Mouse (Mus musculus) limb, embryonic 15.5 days (tissue): ENCODE data around the gene Itpr2. TPM values are rescaled to one million over a fixed set of nuclear protein-coding genes. Genes with fewer than 3 reads are reported as not detected.

Source experiments
- ATAC-seq: fragments of 200-750 bp; cut with Nextera tagmentation; 2 replicates; pipeline ENCODE4 v1.8.0; 2017; ENCODE audit warnings: low read depth, moderate TSS enrichment; ENCODE audit not compliant: insufficient number of reproducible peaks, low FRiP score, low TSS enrichment
- H3K27ac ChIP-seq: fragments of 300-500 bp; sonication (generic); 2 replicates; pipeline ENCODE4 v1.5.1; 2015; ENCODE audit warnings: moderate library complexity, mild to moderate bottlenecking, inconsistent platforms
- H3K27me3 ChIP-seq: fragments of 300-500 bp; sonication (generic); 2 replicates; pipeline ENCODE4 v1.6.1; 2015; ENCODE audit warnings: inconsistent platforms
- H3K36me3 ChIP-seq: fragments of 300-500 bp; sonication (generic); 2 replicates; pipeline ENCODE4 v1.6.1; 2015; ENCODE audit warnings: inconsistent platforms
- H3K4me1 ChIP-seq: fragments of 300-500 bp; sonication (generic); 2 replicates; pipeline ENCODE4 v1.6.1; 2015; ENCODE audit warnings: inconsistent platforms
- H3K4me2 ChIP-seq: fragments of 300-500 bp; sonication (generic); 2 replicates; pipeline ENCODE4 v1.6.1; 2015; ENCODE audit warnings: mild to moderate bottlenecking, inconsistent platforms
- H3K4me3 ChIP-seq: fragments of 300-500 bp; sonication (generic); 2 replicates; pipeline ENCODE4 v1.5.1; 2015; ENCODE audit warnings: mild to moderate bottlenecking, inconsistent platforms
- H3K9ac ChIP-seq: fragments of 300-500 bp; sonication (generic); 2 replicates; pipeline ENCODE4 v1.6.1; 2015; ENCODE audit warnings: inconsistent platforms
- H3K9me3 ChIP-seq: fragments of 300-500 bp; sonication (generic); 2 replicates; pipeline ENCODE4 v1.6.1; 2016; ENCODE audit warnings: inconsistent platforms
- WGBS: fragments of 180-500 bp; shearing (Covaris S2); methylation state at CpG from one replicate; pipeline ENCODE4 v1.1.7; 2015; 5-methylcytosine and 5-hydroxymethylcytosine counted together
- polyA plus RNA-seq: library from polyadenylated mRNA; unstranded; fragments of >200 nt; fragmentation: Nextera tagmentation; extraction: Ambion mirVana; gene quantifications from 2 replicates; pipeline ENCODE4 v1.2.1, GENCODE M21; 2015

Itpr2 gene
- polyA plus RNA-seq, 1 experiment from 2014 or later: 14.6 TPM

DNA sequence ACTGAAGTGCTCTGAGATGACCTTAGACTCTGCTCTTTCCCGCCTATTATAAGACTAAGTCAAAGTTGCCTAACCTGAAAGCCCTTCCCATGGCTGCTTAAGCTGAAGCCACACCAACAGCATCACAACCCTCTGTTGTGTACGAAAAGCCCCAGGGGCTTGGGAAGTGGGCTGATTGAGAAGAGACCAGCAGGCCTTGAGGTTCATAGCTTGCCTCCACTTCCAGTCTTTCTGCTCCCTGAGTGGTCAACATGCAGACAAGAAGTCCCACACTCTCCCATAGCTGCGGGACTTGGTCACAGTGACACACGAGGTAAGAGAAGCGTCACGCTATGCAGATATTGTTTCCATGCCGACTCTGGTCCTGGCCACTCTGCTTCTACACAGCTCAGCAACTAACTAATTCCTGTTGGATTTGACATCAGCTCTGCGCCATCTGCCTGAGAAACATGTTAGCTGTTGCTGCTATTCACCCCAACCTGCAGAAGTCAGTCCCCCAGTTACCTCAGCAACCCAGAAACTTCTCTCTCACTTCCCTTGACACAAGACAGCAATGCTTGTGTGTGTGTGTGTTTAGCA is 346.8 kb downstream of the Itpr2 start:
- Histone ChIP-seq H3K4me1 (no peaks in the 10 kb centered on the region), H3K27me3 (no peaks in the 10 kb centered on the region), H3K4me3 (no peak overlapping the region), H3K9ac (no peak overlapping the region), H3K9me3 (no peaks in the 10 kb centered on the region), H3K36me3 (no peaks in the 10 kb centered on the region), H3K4me2 (no peak overlapping the region), H3K27ac (no peak overlapping the region)
- ATAC-seq: no peak
- 84% methylated on average over 8 of the region's 8 CpGs for WGBS

DNA sequence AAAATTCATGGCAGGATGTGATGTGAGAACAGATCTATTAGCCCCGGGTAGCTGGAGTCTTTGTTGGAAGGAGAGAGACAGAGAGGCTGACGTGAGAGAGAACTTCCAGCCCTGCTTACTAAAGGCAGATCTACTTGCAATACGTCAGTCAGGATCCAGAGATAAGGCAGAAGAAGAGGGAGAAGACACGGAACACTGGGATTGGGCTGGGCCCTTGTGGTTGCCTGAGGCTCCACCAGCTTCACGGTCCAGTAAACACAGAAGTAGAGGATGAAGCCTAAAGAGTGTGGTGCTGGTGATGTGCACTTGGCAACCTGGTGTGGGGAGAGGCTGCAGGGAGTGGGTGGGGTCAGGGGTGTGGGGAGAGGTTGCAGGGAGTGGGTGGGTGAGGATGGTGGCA is 349.2 kb downstream of the Itpr2 start:
- Histone ChIP-seq H3K36me3 (no peaks in the 10 kb centered on the region), H3K4me1 (no peaks in the 10 kb centered on the region), H3K4me3 (no peak overlapping the region), H3K9me3 (no peaks in the 10 kb centered on the region), H3K4me2 (no peak overlapping the region), H3K9ac (no peak overlapping the region), H3K27ac (no peak overlapping the region), H3K27me3 (no peaks in the 10 kb centered on the region)
- no peak for ATAC-seq
- 62% methylated on average over 5 of the region's 5 CpGs for WGBS

DNA sequence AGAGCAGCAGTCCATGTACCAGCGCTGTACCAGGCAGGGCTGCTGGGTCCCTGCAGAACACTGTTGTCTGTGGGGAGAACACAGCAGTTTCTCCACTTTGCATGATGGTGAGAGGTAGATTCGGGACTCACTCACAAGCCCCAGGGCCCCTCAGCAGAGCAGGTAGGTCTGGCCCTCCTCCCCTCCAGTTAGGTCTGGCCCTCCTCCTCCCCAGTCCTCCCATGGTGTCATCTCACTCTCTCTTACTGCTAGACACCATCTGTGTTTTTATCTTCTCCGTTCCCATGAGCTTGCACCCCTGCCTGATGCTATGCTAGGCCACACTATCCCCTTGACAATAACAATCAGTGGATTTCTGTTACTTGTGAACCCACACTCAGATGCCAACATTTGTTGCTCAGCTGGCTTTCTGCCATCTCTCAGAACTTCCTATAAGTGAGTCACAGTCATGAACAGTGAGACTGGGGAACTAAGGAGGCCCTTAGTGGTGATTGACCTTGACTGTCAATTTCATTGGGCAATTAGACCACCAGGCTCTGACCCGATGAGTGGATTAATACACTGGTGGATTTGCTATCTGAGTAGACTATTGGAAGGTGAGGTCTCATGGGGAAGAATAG is 360.9 kb downstream of the Itpr2 start:
- Histone ChIP-seq H3K4me2 (no peak overlapping the region), H3K4me3 (no peak overlapping the region), H3K4me1 (no peaks in the 10 kb centered on the region), H3K36me3 (0 out of 2 replicates have a peak, but pooled peaks cover 1% of the 10 kb centered on the region), H3K9me3 (0 out of 2 replicates have a peak, but pooled peaks cover under 1% of the 10 kb centered on the region), H3K27ac (no peak overlapping the region), H3K9ac (no peak overlapping the region), H3K27me3 (no peaks in the 10 kb centered on the region)
- 88% methylated on average over 4 of the region's 4 CpGs for WGBS
- ATAC-seq: no peak

GRCm38 (mm10) chr6:146140171-146140570 is 361.9 kb downstream of the Itpr2 start:
- Histone ChIP-seq H3K27ac (no peak overlapping the region), H3K27me3 (no peaks in the 10 kb centered on the region), H3K9me3 (no peaks in the 10 kb centered on the region), H3K4me1 (no peaks in the 10 kb centered on the region), H3K4me3 (no peak overlapping the region), H3K4me2 (no peak overlapping the region), H3K36me3 (no peaks in the 10 kb centered on the region), H3K9ac (no peak overlapping the region)
- 84% methylated on average over 6 of the region's 6 CpGs for WGBS
- no peak for ATAC-seq

GRCm38 (mm10) chr6:146136646-146137045 is 365.4 kb downstream of the Itpr2 start:
- no peak overlapping the region for H3K27ac ChIP-seq
- ATAC-seq: no peak
- H3K4me1 ChIP-seq: no peaks in the 10 kb centered on the region
- no peak overlapping the region for H3K9ac ChIP-seq
- no peaks in the 10 kb centered on the region for H3K36me3 ChIP-seq
- H3K4me2 ChIP-seq: no peak overlapping the region
- no peaks in the 10 kb centered on the region for H3K9me3 ChIP-seq
- WGBS: 60% methylated on average over 4 of the region's 4 CpGs
- H3K4me3 ChIP-seq: no peak overlapping the region
- H3K27me3 ChIP-seq: no peaks in the 10 kb centered on the region

DNA sequence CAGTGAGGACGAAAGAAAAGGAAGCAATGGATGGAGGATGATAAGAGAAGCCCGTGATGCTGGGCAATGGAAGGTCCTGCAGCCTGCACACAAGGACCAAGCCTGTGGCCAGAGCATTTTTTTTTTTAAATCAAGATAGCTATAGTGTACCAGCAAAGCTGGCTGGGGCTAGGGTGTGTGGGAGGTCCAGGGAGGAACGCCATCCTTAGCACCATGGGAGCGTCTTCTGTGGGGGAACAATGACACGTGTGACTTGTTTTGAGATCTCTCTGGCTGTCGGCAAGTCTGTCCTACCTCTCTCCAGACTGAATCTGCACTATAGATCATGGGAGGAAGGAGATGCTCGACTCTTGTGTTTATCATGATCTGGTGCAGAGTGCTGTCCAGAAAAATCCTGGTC is 365.8 kb downstream of the Itpr2 start:
- 58% methylated on average over 7 of the region's 7 CpGs for WGBS

DNA sequence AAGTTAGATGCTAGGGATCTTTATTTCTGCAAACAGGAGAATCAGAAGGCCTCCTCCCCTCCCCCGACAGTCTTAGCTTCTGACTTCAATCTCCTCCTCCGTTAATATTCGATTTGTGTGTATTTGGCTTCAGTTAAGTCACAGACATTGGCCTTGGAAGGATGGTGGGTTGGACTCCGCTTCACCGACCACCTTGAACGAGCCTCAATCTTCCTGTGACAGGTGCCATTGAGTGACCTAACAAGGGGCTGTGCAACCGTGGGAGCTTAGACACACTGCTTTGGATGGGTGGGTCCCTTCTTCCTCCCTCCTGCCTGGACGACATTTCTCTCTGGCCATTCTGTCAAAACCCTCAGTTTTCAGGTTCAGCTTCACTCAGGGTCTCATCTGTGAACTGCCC is 366.7 kb downstream of the Itpr2 start:
- H3K4me3 ChIP-seq: no peak overlapping the region
- no peak overlapping the region for H3K9ac ChIP-seq
- no peak overlapping the region for H3K27ac ChIP-seq
- no peak for ATAC-seq
- H3K4me1 ChIP-seq: no peaks in the 10 kb centered on the region
- no peaks in the 10 kb centered on the region for H3K27me3 ChIP-seq
- H3K4me2 ChIP-seq: no peak overlapping the region
- no peaks in the 10 kb centered on the region for H3K9me3 ChIP-seq
- no peaks in the 10 kb centered on the region for H3K36me3 ChIP-seq
- 83% methylated on average over 8 of the region's 8 CpGs for WGBS

More for the DNA sequence above, 365.8 kb downstream of the Itpr2 start:
- Histone ChIP-seq H3K4me2 (no peak overlapping the region), H3K27ac (no peak overlapping the region), H3K9ac (no peak overlapping the region), H3K27me3 (no peaks in the 10 kb centered on the region), H3K36me3 (no peaks in the 10 kb centered on the region), H3K4me1 (no peaks in the 10 kb centered on the region), H3K9me3 (no peaks in the 10 kb centered on the region), H3K4me3 (no peak overlapping the region)
- no peak for ATAC-seq

- Histone ChIP-seq H3K4me2 (no peak overlapping the region), H3K4me3 (no peak overlapping the region), H3K9me3 (no peaks in the 10 kb centered on the region), H3K27ac (no peak overlapping the region), H3K9ac (no peak overlapping the region), H3K27me3 (no peaks in the 10 kb centered on the region), H3K36me3 (no peaks in the 10 kb centered on the region), H3K4me1 (no peaks in the 10 kb centered on the region)
- WGBS: 40% methylated on average over 8 of the region's 8 CpGs
- no peak for ATAC-seq
These were observed 368.1 kb downstream of the Itpr2 start for GRCm38 (mm10) chr6:146133921-146134320.

DNA sequence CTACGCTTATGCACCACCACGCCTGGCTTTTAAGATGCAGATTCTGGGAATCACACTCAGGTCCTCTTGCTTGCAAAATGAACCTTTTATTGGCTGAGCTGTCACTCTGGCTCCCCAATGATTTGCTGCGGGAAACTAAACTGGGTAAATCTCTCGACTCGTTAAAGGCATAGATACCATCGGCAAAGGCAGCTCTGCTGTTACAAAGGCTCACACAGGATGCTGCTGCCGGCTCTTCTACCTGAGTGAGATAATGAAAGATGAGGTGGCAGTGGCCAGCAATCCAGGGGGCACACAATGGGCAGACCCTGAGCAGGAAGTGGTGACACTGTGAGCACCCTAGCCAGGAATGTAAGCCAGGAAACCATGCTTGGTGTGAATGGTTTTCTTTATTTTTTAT is 373.0 kb downstream of the Itpr2 start:
- WGBS: 56% methylated on average over 7 of the region's 7 CpGs
- no peak for ATAC-seq
- Histone ChIP-seq H3K4me1 (no peaks in the 10 kb centered on the region), H3K9me3 (no peaks in the 10 kb centered on the region), H3K9ac (no peak overlapping the region), H3K27ac (no peak overlapping the region), H3K4me2 (no peak overlapping the region), H3K27me3 (no peaks in the 10 kb centered on the region), H3K36me3 (no peaks in the 10 kb centered on the region), H3K4me3 (no peak overlapping the region)

DNA sequence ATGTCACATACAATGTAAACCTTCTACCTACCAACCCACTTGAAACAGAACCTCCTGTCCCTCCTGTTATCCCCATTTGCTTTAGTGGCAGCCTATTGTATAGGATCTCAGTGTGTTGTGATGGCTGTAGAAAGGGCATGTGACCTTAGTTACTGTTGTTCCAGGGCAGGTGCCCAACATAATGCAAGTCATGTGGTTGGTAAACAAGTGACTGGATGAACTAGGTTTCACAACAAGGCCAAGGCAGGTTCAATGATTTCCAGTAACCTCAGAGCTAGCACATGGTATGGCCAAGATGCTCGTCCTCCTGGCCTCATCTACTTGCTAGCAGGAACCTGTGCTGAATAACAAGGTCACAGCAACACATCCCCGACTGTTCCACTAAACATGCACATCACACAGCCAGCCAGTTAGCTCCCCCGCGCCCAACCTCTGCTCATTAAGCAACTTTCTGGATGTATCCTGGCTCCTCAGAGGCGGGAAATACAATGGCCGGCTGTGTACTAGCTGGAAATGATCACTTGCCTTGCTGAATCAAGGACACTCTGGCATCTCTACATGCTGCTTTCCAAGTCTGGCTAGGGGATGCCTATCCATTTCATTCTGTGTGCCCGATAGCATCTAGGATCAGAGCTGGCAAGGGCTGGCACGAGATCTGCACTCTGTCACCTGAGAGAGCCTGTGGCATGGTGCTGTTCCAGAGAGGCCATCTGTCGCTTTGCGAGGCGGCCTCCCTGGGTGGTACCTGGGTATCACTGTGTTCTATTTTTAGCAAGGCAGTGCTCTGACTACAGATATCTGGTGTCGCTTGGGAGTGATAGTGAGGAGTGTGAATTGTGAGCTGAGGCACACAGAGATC is 375.0 kb downstream of the Itpr2 start:
- Histone ChIP-seq H3K4me1 (no peaks in the 10 kb centered on the region), H3K9me3 (no peaks in the 10 kb centered on the region), H3K27me3 (no peaks in the 10 kb centered on the region), H3K27ac (no peak overlapping the region), H3K4me2 (no peak overlapping the region), H3K9ac (no peak overlapping the region), H3K4me3 (no peak overlapping the region), H3K36me3 (no peaks in the 10 kb centered on the region)
- ATAC-seq: no peak
- 83% methylated on average over 12 of the region's 12 CpGs for WGBS

- no peaks in the 10 kb centered on the region for H3K27me3 ChIP-seq
- WGBS: 88% methylated on average over 1 of the region's 1 CpGs
- H3K4me2 ChIP-seq: no peak overlapping the region
- H3K9ac ChIP-seq: no peak overlapping the region
- no peaks in the 10 kb centered on the region for H3K9me3 ChIP-seq
- no peak overlapping the region for H3K4me3 ChIP-seq
- no peaks in the 10 kb centered on the region for H3K36me3 ChIP-seq
- ATAC-seq: no peak
- no peaks in the 10 kb centered on the region for H3K4me1 ChIP-seq
- no peak overlapping the region for H3K27ac ChIP-seq
These were observed 376.4 kb downstream of the Itpr2 start for GRCm38 (mm10) chr6:146125621-146126020.

- Histone ChIP-seq H3K36me3 (no peaks in the 10 kb centered on the region), H3K9ac (no peak overlapping the region), H3K4me1 (no peaks in the 10 kb centered on the region), H3K27me3 (no peaks in the 10 kb centered on the region), H3K9me3 (no peaks in the 10 kb centered on the region), H3K4me3 (no peak overlapping the region), H3K27ac (no peak overlapping the region), H3K4me2 (no peak overlapping the region)
- no peak for ATAC-seq
- WGBS: 74% methylated on average over 3 of the region's 3 CpGs
These were observed 377.5 kb downstream of the Itpr2 start for GRCm38 (mm10) chr6:146124479-146124878.
